Comparison of ENCODE assay signal across 13 mouse cellular contexts in the genomic region with DNA sequence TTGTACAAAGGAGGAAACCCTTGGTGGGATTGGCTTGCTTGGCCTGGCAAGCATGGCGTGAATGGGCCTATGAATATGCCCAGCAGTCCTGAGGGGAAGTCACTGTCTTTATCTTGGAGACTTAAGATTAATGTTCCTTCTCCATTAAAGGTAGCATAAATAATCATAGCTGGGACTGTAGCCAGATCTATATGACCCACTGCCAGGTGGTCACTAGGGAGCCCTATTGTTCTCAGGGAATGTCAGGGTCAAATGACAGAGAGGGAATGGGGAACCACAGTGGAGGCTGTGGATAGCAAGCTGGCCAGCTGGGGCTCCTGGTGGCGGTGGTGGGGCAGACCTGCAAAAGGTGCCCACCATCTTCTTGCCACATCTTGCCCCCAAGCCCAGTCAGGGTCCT.
DNase-seq lines count a peak whose midpoint lies in the region; ATAC-seq lines count a peak whose summit lies in the region.
"Had no signal": no experiment of that assay in that cellular context is flagged by ENCODE, and none has a peak within 500 bp of the region (broad histone marks: within the 10 kb centered on the region; RNA-seq: fewer than 3 reads in every experiment).

No protein-coding gene starts in this region.

- peaks cover 7% of the 10 kb centered on the region; the same call in 1 of the 2 replicates for H3K9me3 ChIP-seq in embryonic facial prominence, embryonic 14.5 days (ENCODE audit: control insufficient read depth, low read length)
- no peaks in the 10 kb centered on the region for H3K9me3 ChIP-seq in embryonic facial prominence, embryonic 10.5 days
- H3K9me3 ChIP-seq in hindbrain, embryonic 11.5 days (ENCODE audit: control insufficient read depth, low read length): no peaks in the 10 kb centered on the region
- no peaks in the 10 kb centered on the region for H3K9me3 ChIP-seq in hindbrain, embryonic 16.5 days (ENCODE audit: control insufficient read depth, low read length)
- H3K9me3 ChIP-seq in lung, embryonic 15.5 days: no peaks in the 10 kb centered on the region
- H3K9me3 ChIP-seq in intestine, embryonic 15.5 days: no peaks in the 10 kb centered on the region
- H3K9me3 ChIP-seq: neural tube, embryonic 12.5 days had no signal

- no peaks in the 10 kb centered on the region for H3K27me3 ChIP-seq in embryonic facial prominence, embryonic 14.5 days (replicated peaks; ENCODE audit: control insufficient read depth, insufficient read depth, low read length)
- H3K27me3 ChIP-seq in embryonic facial prominence, embryonic 10.5 days (replicated peaks; ENCODE audit: low read depth, poor library complexity, severe bottlenecking): no peaks in the 10 kb centered on the region
- no peaks in the 10 kb centered on the region for H3K27me3 ChIP-seq in hindbrain, embryonic 11.5 days (ENCODE audit: control insufficient read depth, insufficient read depth, low read length)
- H3K27me3 ChIP-seq in hindbrain, embryonic 16.5 days (replicated peaks; ENCODE audit: control insufficient read depth, insufficient read depth, low read length): no peaks in the 10 kb centered on the region
- no peaks in the 10 kb centered on the region for H3K27me3 ChIP-seq in lung, embryonic 15.5 days
- H3K27me3 ChIP-seq in intestine, embryonic 15.5 days (replicated peaks): no peaks in the 10 kb centered on the region
- H3K27me3 ChIP-seq: neural tube, embryonic 12.5 days had no signal

- 0 out of 2 replicates have a peak overlapping the region, but pooled peaks have one; percentile 46 for H3K27ac ChIP-seq in embryonic facial prominence, embryonic 14.5 days (replicated peaks; ENCODE audit: low read depth, low read length)
- no peak overlapping the region for H3K27ac ChIP-seq in embryonic facial prominence, embryonic 10.5 days (replicated peaks)
- H3K27ac ChIP-seq in hindbrain, embryonic 11.5 days (ENCODE audit: low read depth, low read length): 0 out of 2 replicates have a peak overlapping the region, but pooled peaks have one; percentile 17
- H3K27ac ChIP-seq in hindbrain, embryonic 16.5 days (ENCODE audit: low read depth, low read length): no peak overlapping the region
- peak overlapping the region; percentile 30 for H3K27ac ChIP-seq in lung, embryonic 15.5 days
- H3K27ac ChIP-seq in intestine, embryonic 15.5 days: 0 out of 2 replicates have a peak overlapping the region, but pooled peaks have one; percentile 28
- H3K27ac ChIP-seq: neural tube, embryonic 12.5 days had no signal

- H3K4me3 ChIP-seq in embryonic facial prominence, embryonic 14.5 days (ENCODE audit: low read depth, low read length): no peak overlapping the region
- H3K4me3 ChIP-seq in embryonic facial prominence, embryonic 10.5 days: no peak overlapping the region
- no peak overlapping the region for H3K4me3 ChIP-seq in hindbrain, embryonic 11.5 days (ENCODE audit: low read depth, low read length)
- H3K4me3 ChIP-seq in hindbrain, embryonic 16.5 days (ENCODE audit: low read length): no peak overlapping the region
- no peak overlapping the region for H3K4me3 ChIP-seq in lung, embryonic 15.5 days
- H3K4me3 ChIP-seq in intestine, embryonic 15.5 days (replicated peaks): no peak overlapping the region
- H3K4me3 ChIP-seq: neural tube, embryonic 12.5 days had no signal

- H3K4me2 ChIP-seq in embryonic facial prominence, embryonic 14.5 days (ENCODE audit: low read depth, low read length): no peak overlapping the region
- no peak overlapping the region for H3K4me2 ChIP-seq in hindbrain, embryonic 11.5 days (replicated peaks; ENCODE audit: low read depth, low read length)
- no peak overlapping the region for H3K4me2 ChIP-seq in hindbrain, embryonic 16.5 days (ENCODE audit: low read length)
- no peak overlapping the region for H3K4me2 ChIP-seq in lung, embryonic 15.5 days
- no peak overlapping the region for H3K4me2 ChIP-seq in intestine, embryonic 15.5 days (replicated peaks)
- H3K4me2 ChIP-seq: neural tube, embryonic 12.5 days had no signal

- no peak overlapping the region for H3K9ac ChIP-seq in embryonic facial prominence, embryonic 14.5 days (ENCODE audit: low read depth, low read length)
- no peak overlapping the region for H3K9ac ChIP-seq in hindbrain, embryonic 11.5 days (ENCODE audit: low read depth, low read length)
- no peak overlapping the region for H3K9ac ChIP-seq in hindbrain, embryonic 16.5 days (ENCODE audit: low read depth, low read length)
- no peak overlapping the region for H3K9ac ChIP-seq in lung, embryonic 15.5 days
- H3K9ac ChIP-seq in intestine, embryonic 15.5 days: no peak overlapping the region
- H3K9ac ChIP-seq: forebrain, postnatal 0 days; neural tube, embryonic 12.5 days had no signal

- 81% methylated on average over 2 of the region's 2 CpGs for WGBS in embryonic facial prominence, embryonic 14.5 days
- 88% methylated on average over 2 of the region's 2 CpGs for WGBS in embryonic facial prominence, embryonic 10.5 days
- WGBS in hindbrain, embryonic 11.5 days: 76% methylated on average over 2 of the region's 2 CpGs
- WGBS in hindbrain, embryonic 16.5 days: 82% methylated on average over 2 of the region's 2 CpGs
- 72% methylated on average over 2 of the region's 2 CpGs for WGBS in lung, embryonic 15.5 days
- 91% methylated on average over 2 of the region's 2 CpGs for WGBS in intestine, embryonic 15.5 days

- no peak for ATAC-seq in embryonic facial prominence, embryonic 14.5 days (ENCODE audit: low read depth)
- no peak for ATAC-seq in hindbrain, embryonic 11.5 days (ENCODE audit: low FRiP score)
- ATAC-seq in hindbrain, embryonic 16.5 days: no peak
- peak; percentile 31; the same call in 1 of the 2 replicates for ATAC-seq in lung, embryonic 15.5 days (ENCODE audit: borderline replicate concordance, extremely low read depth, low FRiP score, low TSS enrichment)
- peak; percentile 42; the same call in 1 of the 2 replicates for ATAC-seq in intestine, embryonic 15.5 days
- ATAC-seq in erythroid progenitor cell, adult 5-6 weeks (replicated peaks; ENCODE audit: low FRiP score, poor library complexity, severe bottlenecking): no peak
- ATAC-seq: forebrain, postnatal 0 days; midbrain, embryonic 16.5 days had no signal

- DNase-seq in embryonic facial prominence, embryonic 14.5 days (ENCODE audit: low spot score): no peak
- DNase-seq in embryonic facial prominence, embryonic 10.5 days (ENCODE audit: low spot score): no peak
- DNase-seq in hindbrain, embryonic 11.5 days (ENCODE audit: low spot score): no peak
- DNase-seq in lung, postnatal 14 days: no peak
- DNase-seq: forebrain, postnatal 0 days; gastrocnemius, postnatal 25 days; spleen, adult 18-20 months had no signal

- H3K36me3 ChIP-seq in embryonic facial prominence, embryonic 14.5 days (ENCODE audit: control insufficient read depth, insufficient read depth, low read length): peaks cover 7% of the 10 kb centered on the region; the same call in 1 of the 2 replicates
- peaks cover 14% of the 10 kb centered on the region for H3K36me3 ChIP-seq in embryonic facial prominence, embryonic 10.5 days (replicated peaks)
- H3K36me3 ChIP-seq in hindbrain, embryonic 11.5 days (ENCODE audit: control insufficient read depth, insufficient read depth, low read length): no peaks in the 10 kb centered on the region
- H3K36me3 ChIP-seq in hindbrain, embryonic 16.5 days (ENCODE audit: control insufficient read depth, insufficient read depth, low read length): peaks cover 13% of the 10 kb centered on the region
- H3K36me3 ChIP-seq in lung, embryonic 15.5 days: 0 out of 2 replicates have a peak, but pooled peaks cover 4% of the 10 kb centered on the region
- no peaks in the 10 kb centered on the region for H3K36me3 ChIP-seq in intestine, embryonic 15.5 days

- peaks cover 5% of the 10 kb centered on the region; the same call in 1 of the 2 replicates for H3K4me1 ChIP-seq in embryonic facial prominence, embryonic 14.5 days (ENCODE audit: control insufficient read depth, insufficient read depth, low read length)
- peaks cover 5% of the 10 kb centered on the region for H3K4me1 ChIP-seq in embryonic facial prominence, embryonic 10.5 days
- no peaks in the 10 kb centered on the region for H3K4me1 ChIP-seq in hindbrain, embryonic 11.5 days (replicated peaks; ENCODE audit: control insufficient read depth, insufficient read depth, low read length)
- H3K4me1 ChIP-seq in hindbrain, embryonic 16.5 days (ENCODE audit: control insufficient read depth, insufficient read depth, low read depth, low read length): no peaks in the 10 kb centered on the region
- peaks cover 21% of the 10 kb centered on the region for H3K4me1 ChIP-seq in lung, embryonic 15.5 days
- 0 out of 2 replicates have a peak, but pooled peaks cover 5% of the 10 kb centered on the region for H3K4me1 ChIP-seq in intestine, embryonic 15.5 days (replicated peaks)

Comparison
In these comparisons a context has a peak if more than half of its experiments do, and no peak if none do; other contexts are left out.
1. H3K27ac ChIP-seq: peak in embryonic facial prominence, embryonic 14.5 days (single experiment), hindbrain, embryonic 11.5 days (single experiment), lung, embryonic 15.5 days (single experiment) and intestine, embryonic 15.5 days (single experiment); none in embryonic facial prominence, embryonic 10.5 days (single experiment) and hindbrain, embryonic 16.5 days (single experiment).
2. ATAC-seq: peak in lung, embryonic 15.5 days (single experiment) and intestine, embryonic 15.5 days (single experiment); none in embryonic facial prominence, embryonic 14.5 days (single experiment), hindbrain, embryonic 11.5 days (single experiment), hindbrain, embryonic 16.5 days (single experiment) and erythroid progenitor cell, adult 5-6 weeks (single experiment).